Mouse (Mus musculus) splenic B cell, adult 2 months (primary cell): ENCODE measurements around the gene Olfr998.
"Not testable (repeated sequence)": the region's sequence is repeated elsewhere in the genome, so short reads cannot be mapped to it uniquely, and the experiment has no call there.

Experiments used
- DNase-seq: peaks from one replicate; pipeline ENCODE4 v3.0.0-alpha.2; 2011; ENCODE audit warnings: low read depth, low spot score
- H3K27me3 ChIP-seq: 2 replicates; pipeline ENCODE4 v1.6.1; 2012; ENCODE audit warnings: mild to moderate bottlenecking, low read length, moderate library complexity, mixed read lengths; ENCODE audit not compliant: control insufficient read depth, poor library complexity, insufficient read depth, severe bottlenecking
- H3K36me3 ChIP-seq: 2 replicates; pipeline ENCODE4 v1.6.1; 2012; ENCODE audit warnings: mild to moderate bottlenecking, low read length, moderate library complexity, mixed read lengths; ENCODE audit not compliant: control insufficient read depth, poor library complexity, insufficient read depth, severe bottlenecking

The Olfr998 gene

DNA sequence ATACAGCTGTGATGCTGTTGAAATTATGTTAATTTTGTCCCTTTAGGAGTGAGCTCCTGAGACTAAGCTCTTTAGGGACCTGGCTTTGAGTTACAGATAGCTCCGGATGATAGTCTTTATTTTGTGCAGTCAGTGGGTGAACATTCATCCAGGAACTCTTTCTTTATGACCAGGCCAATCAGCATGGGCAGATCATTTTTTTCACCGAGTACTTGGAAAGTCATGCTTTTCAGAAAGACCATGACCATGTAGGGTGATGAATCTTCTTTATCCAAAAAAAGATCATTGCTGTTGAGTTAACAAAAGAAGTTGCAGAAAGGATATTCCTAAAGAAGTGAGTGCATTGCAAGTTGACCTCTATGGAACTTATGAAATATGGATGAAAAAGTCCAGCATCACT lies at the start of gene Olfr998:
TSS of gene Olfr998 (plus strand) at position 301 of the 400 bp plus-strand sequence.
- DNase-seq, H3K36me3 ChIP-seq, H3K27me3 ChIP-seq: not testable (repeated sequence)

GRCm38 (mm10) chr2:85554806-85555205 lies 33.9 kb upstream of the Olfr998 start:
- H3K36me3 ChIP-seq, result no peaks in the 10 kb centered on the region
- no peak for DNase-seq
- no peaks in the 10 kb centered on the region for H3K27me3 ChIP-seq

GRCm38 (mm10) chr2:85560226-85560625 lies 28.5 kb upstream of the Olfr998 start:
- DNase-seq, result no peak
- Histone ChIP-seq H3K36me3 (no peaks in the 10 kb centered on the region), H3K27me3 (no peaks in the 10 kb centered on the region)

- no peaks in the 10 kb centered on the region for H3K27me3 ChIP-seq
- peak; percentile 11 for DNase-seq
- no peaks in the 10 kb centered on the region for H3K36me3 ChIP-seq
Observed at GRCm38 (mm10) chr2:85561187-85561586, 27.6 kb upstream of the Olfr998 start.

GRCm38 (mm10) chr2:85578915-85579314 lies 9.8 kb upstream of the Olfr998 start, which contains the start of gene Olfr996:
Gene Olfr996 (plus strand): TSS chr2:85579215.
- DNase-seq, result no peak
- no peaks in the 10 kb centered on the region for H3K27me3 ChIP-seq
- no peaks in the 10 kb centered on the region for H3K36me3 ChIP-seq

- no peak for DNase-seq
- Histone ChIP-seq H3K36me3 (no peaks in the 10 kb centered on the region), H3K27me3 (no peaks in the 10 kb centered on the region)
Observed at GRCm38 (mm10) chr2:85611803-85612202, 23.1 kb downstream of the Olfr998 start, which contains the start of gene Olfr1000. Gene Olfr1000 (minus strand): TSS chr2:85611903.
